Mouse (Mus musculus) kidney, adult 2 months (tissue): ENCODE data around the gene Elovl3.

Experiments used
- CTCF ChIP-seq: fragments of 200-500 bp; conservative IDR thresholded peaks from 2 replicates; pipeline ENCODE4 v1.5.1; 2011; ENCODE audit warnings: low read depth, mild to moderate bottlenecking, control low read depth, low read length, moderate library complexity, mixed read lengths; ENCODE audit not compliant: insufficient read depth, insufficient read length
- POLR2A ChIP-seq: fragments of 200-500 bp; IDR thresholded peaks from one replicate; pipeline ENCODE4 v1.6.1; 2011; ENCODE audit warnings: low read depth, low read length, control low read depth

GRCm38 (mm10) chr19:46085185-46085584 is 46.5 kb upstream of the Elovl3 start:
- TF ChIP-seq CTCF (no peak), POLR2A (no peak)
